Mouse (Mus musculus) C2C12 (cell line): Measurements from ENCODE around the gene Slc22a3.

Experiments used
- CEBPB ChIP-seq: IDR thresholded peaks from one replicate; pipeline ENCODE4 v1.6.1; 2011; ENCODE audit warnings: low read depth, mild to moderate bottlenecking, control low read depth, moderate library complexity
- CTCF ChIP-seq: IDR thresholded peaks from one replicate; pipeline ENCODE4 v1.5.1; 2011; ENCODE audit not compliant: control insufficient read depth, insufficient read depth, insufficient read length
- MYOG ChIP-seq: IDR thresholded peaks from one replicate; pipeline ENCODE4 v1.6.1; 2011; ENCODE audit not compliant: control insufficient read depth, insufficient read length; ENCODE audit errors: extremely low read depth
- USF1 ChIP-seq: IDR thresholded peaks from one replicate; pipeline ENCODE4 v1.6.1; 2011; ENCODE audit warnings: low read depth, mild to moderate bottlenecking, control low read depth, moderate library complexity

GRCm38 (mm10) chr17:12532115-12532514, 24.6 kb upstream of the Slc22a3 start:
- TF ChIP-seq CTCF (no peak), MYOG (no peak), USF1 (no peak), CEBPB (no peak)
